Mouse (Mus musculus): ENCODE results near the gene Pip4k2b. TPM values are rescaled to one million over a fixed set of nuclear protein-coding genes. Genes with fewer than 3 reads are reported as not detected.
"Not testable (repeated sequence)": the region's sequence is repeated elsewhere in the genome, so short reads cannot be mapped to it uniquely, and the experiment has no call there.

Gene Pip4k2b
- total RNA-seq (2014; fragmentation: Nextera tagmentation) (26.4 and 28.6 TPM in 2 replicates), total RNA-seq (2017) (24.3 and 26.6 TPM in 2 replicates)

GRCm38 (mm10) chr11:97744063-97744717 is at the start of gene Pip4k2b:
Gene Pip4k2b, minus strand, starts transcription at chr11:97744704.
- peak; percentile 16; the same call in 1 of the 2 replicates for ATAC-seq (replicated peaks; ENCODE audit: low FRiP score, low TSS enrichment, poor library complexity, severe bottlenecking)

- ATAC-seq (replicated peaks; ENCODE audit: low FRiP score, low TSS enrichment, poor library complexity, severe bottlenecking), result 0 out of 2 replicates have a peak, but pooled peaks have one; percentile 59
Measured at GRCm38 (mm10) chr11:97793165-97793564, 48.7 kb upstream of the Pip4k2b start.

GRCm38 (mm10) chr11:97790778-97791438 is 46.4 kb upstream of the Pip4k2b start:
- not testable (repeated sequence) for ATAC-seq (replicated peaks; ENCODE audit: low FRiP score, low TSS enrichment, poor library complexity, severe bottlenecking)

- no peak for ATAC-seq (replicated peaks; ENCODE audit: low FRiP score, low TSS enrichment, poor library complexity, severe bottlenecking)
Measured at GRCm38 (mm10) chr11:97789727-97790126, 45.2 kb upstream of the Pip4k2b start.

- no peak for ATAC-seq (replicated peaks; ENCODE audit: low FRiP score, low TSS enrichment, poor library complexity, severe bottlenecking)
Measured at GRCm38 (mm10) chr11:97787961-97788360, 43.5 kb upstream of the Pip4k2b start.

- ATAC-seq (replicated peaks; ENCODE audit: low FRiP score, low TSS enrichment, poor library complexity, severe bottlenecking), result 0 out of 2 replicates have a peak, but pooled peaks have one; percentile 3
Measured at GRCm38 (mm10) chr11:97782564-97782895, 38.0 kb upstream of the Pip4k2b start.

- ATAC-seq (replicated peaks; ENCODE audit: low FRiP score, low TSS enrichment, poor library complexity, severe bottlenecking), result peak; percentile 95
Measured at GRCm38 (mm10) chr11:97781832-97782563, 37.5 kb upstream of the Pip4k2b start, which contains the start of gene Rpl23. Gene Rpl23, minus strand, starts transcription at chr11:97782437.

GRCm38 (mm10) chr11:97781478-97781831 is 37.0 kb upstream of the Pip4k2b start:
- no peak for ATAC-seq (replicated peaks; ENCODE audit: low FRiP score, low TSS enrichment, poor library complexity, severe bottlenecking)

GRCm38 (mm10) chr11:97779968-97780701 is 35.6 kb upstream of the Pip4k2b start:
- ATAC-seq (replicated peaks; ENCODE audit: low FRiP score, low TSS enrichment, poor library complexity, severe bottlenecking), result no peak

GRCm38 (mm10) chr11:97778918-97779317 is 34.4 kb upstream of the Pip4k2b start:
- ATAC-seq (replicated peaks; ENCODE audit: low FRiP score, low TSS enrichment, poor library complexity, severe bottlenecking), result no peak

GRCm38 (mm10) chr11:97777129-97777529 is 32.6 kb upstream of the Pip4k2b start:
- no peak for ATAC-seq (replicated peaks; ENCODE audit: low FRiP score, low TSS enrichment, poor library complexity, severe bottlenecking)

GRCm38 (mm10) chr11:97776497-97777128 is 32.1 kb upstream of the Pip4k2b start:
- ATAC-seq (replicated peaks; ENCODE audit: low FRiP score, low TSS enrichment, poor library complexity, severe bottlenecking), result no peak; the same call in 1 of the 2 replicates

GRCm38 (mm10) chr11:97775808-97776496 is 31.4 kb upstream of the Pip4k2b start, which contains the start of gene 1700001P01Rik:
Gene 1700001P01Rik, minus strand, starts transcription at chr11:97775918.
- ATAC-seq (replicated peaks; ENCODE audit: low FRiP score, low TSS enrichment, poor library complexity, severe bottlenecking), result 0 out of 2 replicates have a peak, but pooled peaks have one; percentile 7

GRCm38 (mm10) chr11:97775186-97775585 is 30.7 kb upstream of the Pip4k2b start:
- 0 out of 2 replicates have a peak, but pooled peaks have one; percentile 17 for ATAC-seq (replicated peaks; ENCODE audit: low FRiP score, low TSS enrichment, poor library complexity, severe bottlenecking)

- no peak for ATAC-seq (replicated peaks; ENCODE audit: low FRiP score, low TSS enrichment, poor library complexity, severe bottlenecking)
Measured at GRCm38 (mm10) chr11:97771410-97771809, 26.9 kb upstream of the Pip4k2b start.

GRCm38 (mm10) chr11:97769704-97770103 is 25.2 kb upstream of the Pip4k2b start:
- ATAC-seq (replicated peaks; ENCODE audit: low FRiP score, low TSS enrichment, poor library complexity, severe bottlenecking), result no peak

GRCm38 (mm10) chr11:97766154-97766881 is 21.8 kb upstream of the Pip4k2b start, which contains the start of gene Cwc25:
Gene Cwc25, minus strand, starts transcription at chr11:97766556.
- peak; percentile 97 for ATAC-seq (replicated peaks; ENCODE audit: low FRiP score, low TSS enrichment, poor library complexity, severe bottlenecking)

- no peak for ATAC-seq (replicated peaks; ENCODE audit: low FRiP score, low TSS enrichment, poor library complexity, severe bottlenecking)
Measured at GRCm38 (mm10) chr11:97761638-97762037, 17.1 kb upstream of the Pip4k2b start.
